Mouse (Mus musculus) myocyte (in vitro differentiated cells): ENCODE measurements at regions not wholly inside any gene's neighbourhood (a gene's known extent, or its start where the extent isn't known, plus 50 kb on each side); places are given as distances from the start of the nearest gene placed in this dataset.

Experiments used
- H3K27me3 ChIP-seq: one replicate; pipeline ENCODE4 v1.6.1; 2011; ENCODE audit not compliant: control insufficient read depth, insufficient read depth, insufficient read length
- H3K36me3 ChIP-seq: one replicate; pipeline ENCODE4 v1.6.1; 2011; ENCODE audit not compliant: control insufficient read depth, insufficient read depth
- H3K4me2 ChIP-seq: one replicate; pipeline ENCODE4 v1.6.1; 2011; ENCODE audit warnings: low read depth, control low read depth
- H3K4me3 ChIP-seq: one replicate; pipeline ENCODE4 v1.5.1; 2011; ENCODE audit warnings: mild to moderate bottlenecking, control low read depth, moderate library complexity
- H3K79me2 ChIP-seq: one replicate; pipeline ENCODE4 v1.6.1; 2011; ENCODE audit not compliant: control insufficient read depth, insufficient read depth
- H3ac ChIP-seq: one replicate; pipeline ENCODE4 v1.6.1; 2011; ENCODE audit not compliant: control insufficient read depth, insufficient read length
- CEBPB ChIP-seq: IDR thresholded peaks from 2 replicates; pipeline ENCODE4 v1.6.1; 2011; ENCODE audit warnings: mild to moderate bottlenecking, moderate library complexity; ENCODE audit not compliant: poor library complexity, insufficient read depth, severe bottlenecking
- E2F4 ChIP-seq: IDR thresholded peaks from one replicate; pipeline ENCODE4 v1.6.1; 2011; ENCODE audit warnings: mild to moderate bottlenecking, control low read depth, moderate library complexity; ENCODE audit not compliant: insufficient read depth
- MAX ChIP-seq: IDR thresholded peaks from one replicate; pipeline ENCODE4 v1.6.1; 2011; ENCODE audit warnings: low read depth, mild to moderate bottlenecking, control low read depth
- MYOD1 ChIP-seq, 3 experiments: IDR thresholded peaks; one replicate each; pipeline ENCODE4 v1.6.1; 2011; ENCODE audit warnings: control low read depth in 2 of 3, low read depth in 2 of 3, mild to moderate bottlenecking in 2 of 3, moderate library complexity in 1 of 3; ENCODE audit not compliant: insufficient read length in 2 of 3, control insufficient read depth in 1 of 3
- MYOG ChIP-seq, 3 experiments: IDR thresholded peaks; one replicate each; pipeline ENCODE4 v1.6.1; 2011; ENCODE audit warnings: control low read depth in 2 of 3, low read depth in 2 of 3, mild to moderate bottlenecking in 2 of 3; ENCODE audit not compliant: insufficient read length in 2 of 3, control insufficient read depth in 1 of 3, insufficient read depth in 1 of 3
- POLR2A ChIP-seq: IDR thresholded peaks from one replicate; pipeline ENCODE4 v1.6.1; 2011; ENCODE audit warnings: low read depth, mild to moderate bottlenecking, control low read depth, moderate library complexity; ENCODE audit not compliant: insufficient read length
- POLR2AphosphoS2 ChIP-seq: IDR thresholded peaks from one replicate; pipeline ENCODE4 v1.6.1; 2011; ENCODE audit warnings: low read depth, control low read depth; ENCODE audit not compliant: insufficient read length
- REST ChIP-seq: IDR thresholded peaks from one replicate; pipeline ENCODE4 v1.6.1; 2011; ENCODE audit warnings: mild to moderate bottlenecking, control low read depth, moderate library complexity; ENCODE audit not compliant: insufficient read depth, insufficient read length
- SRF ChIP-seq: IDR thresholded peaks from one replicate; pipeline ENCODE4 v1.6.1; 2011; ENCODE audit warnings: low read depth; ENCODE audit not compliant: control insufficient read depth, insufficient read length
- TCF12 ChIP-seq: IDR thresholded peaks from one replicate; pipeline ENCODE4 v1.6.1; 2011; ENCODE audit warnings: mild to moderate bottlenecking, control low read depth; ENCODE audit not compliant: poor library complexity, insufficient read depth, severe bottlenecking
- TCF3 ChIP-seq: IDR thresholded peaks from one replicate; pipeline ENCODE4 v1.6.1; 2011; ENCODE audit warnings: low read depth, control low read depth; ENCODE audit not compliant: insufficient read length
- USF1 ChIP-seq: IDR thresholded peaks from one replicate; pipeline ENCODE4 v1.6.1; 2011; ENCODE audit warnings: low read depth, mild to moderate bottlenecking, control low read depth, moderate library complexity

DNA sequence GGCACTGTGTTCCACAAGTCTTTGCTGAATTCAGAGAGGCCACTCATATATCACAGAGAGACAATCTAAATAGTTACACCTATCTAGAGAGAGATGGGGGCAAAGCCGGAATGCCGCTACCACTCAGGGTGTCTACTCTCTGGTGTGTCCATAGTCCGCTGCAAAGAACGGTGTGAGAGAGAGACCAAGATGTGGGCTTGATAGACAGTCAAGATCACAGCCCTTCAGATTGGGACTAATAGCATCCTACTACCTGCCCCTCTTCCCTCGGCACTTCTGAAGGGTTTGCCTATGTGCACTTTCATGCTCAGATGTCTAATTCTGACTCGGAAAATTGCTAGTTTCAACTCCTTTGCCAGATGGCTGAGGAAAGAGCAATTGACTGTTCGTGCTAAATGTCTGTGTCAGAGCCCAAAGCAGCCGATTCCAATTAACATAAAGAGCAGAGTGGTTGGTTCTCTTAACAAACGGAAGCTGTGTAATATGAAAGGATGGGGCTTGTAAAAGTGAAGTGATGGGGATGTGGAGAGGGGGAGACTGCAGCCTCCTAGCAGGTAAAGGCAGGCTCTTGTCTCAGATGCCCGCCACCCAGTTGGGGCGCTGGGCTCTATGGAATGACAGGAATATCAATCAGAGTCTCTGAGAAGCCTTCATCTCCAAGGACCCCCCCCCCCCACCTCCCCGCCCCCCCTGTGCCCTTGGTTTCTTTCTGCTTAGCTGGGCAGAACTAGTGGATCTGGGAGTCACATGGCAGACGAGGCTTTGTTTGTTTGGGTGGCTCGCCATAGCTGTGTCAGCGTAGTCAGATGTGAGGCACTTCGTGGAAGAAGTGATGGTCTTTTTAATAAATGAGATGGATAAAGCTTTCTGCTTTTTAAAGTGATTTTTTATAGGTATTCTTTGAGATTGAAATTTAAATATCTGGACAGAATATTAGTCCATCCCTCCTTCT is 193.7 kb downstream of the Phlda1 start:
- no peaks in the 10 kb centered on the region for H3K36me3 ChIP-seq
- no peak overlapping the region for H3K4me3 ChIP-seq
- H3K79me2 ChIP-seq = no peaks in the 10 kb centered on the region
- TF ChIP-seq CEBPB (no peak), MYOD1 (IDR thresholded peaks at IDR 0.05; ENCODE audit: control insufficient read depth in 1 of 3, insufficient read length in 2 of 3, low read depth in 2 of 3) (no peak), POLR2A (no peak), E2F4 (no peak), USF1 (no peak), MYOG (IDR thresholded peaks at IDR 0.05; ENCODE audit: control insufficient read depth in 1 of 3, insufficient read depth in 1 of 3, insufficient read length in 2 of 3, low read depth in 2 of 3) (no peak), TCF3 (no peak)
- no peak overlapping the region for H3K4me2 ChIP-seq
- H3ac ChIP-seq = no peak overlapping the region
- H3K27me3 ChIP-seq = no peaks in the 10 kb centered on the region

DNA sequence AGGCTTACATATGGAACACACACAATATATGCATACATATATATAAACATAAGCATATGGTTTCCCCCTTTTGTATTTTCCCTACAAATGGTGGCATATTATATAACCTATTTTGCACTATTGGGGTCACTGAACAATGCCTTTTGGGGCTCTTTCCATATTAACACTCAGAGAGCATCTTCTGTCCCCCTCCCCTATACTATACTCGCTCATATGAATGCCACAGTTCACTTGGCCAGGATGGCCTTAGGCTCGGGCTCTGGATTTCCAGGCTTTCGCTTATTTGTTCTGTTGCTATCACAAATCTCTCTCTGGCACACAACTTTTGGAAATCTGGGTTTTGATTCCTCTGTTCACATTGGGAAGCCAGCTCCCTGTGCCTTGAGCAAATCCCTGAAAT is 194.5 kb downstream of the Phlda1 start:
- H3K4me2 ChIP-seq = no peak overlapping the region
- H3K36me3 ChIP-seq = no peaks in the 10 kb centered on the region
- no peaks in the 10 kb centered on the region for H3K79me2 ChIP-seq
- TF ChIP-seq CEBPB (no peak), POLR2A (no peak), REST (no peak), USF1 (no peak), MYOG (IDR thresholded peaks at IDR 0.05; ENCODE audit: control insufficient read depth in 1 of 3, insufficient read depth in 1 of 3, insufficient read length in 2 of 3, low read depth in 2 of 3) (no peak), POLR2AphosphoS2 (no peak), SRF (no peak), TCF12 (no peak), E2F4 (no peak), MYOD1 (IDR thresholded peaks at IDR 0.05; ENCODE audit: control insufficient read depth in 1 of 3, insufficient read length in 2 of 3, low read depth in 2 of 3) (no peak), MAX (no peak), TCF3 (no peak)
- no peaks in the 10 kb centered on the region for H3K27me3 ChIP-seq
- no peak overlapping the region for H3K4me3 ChIP-seq
- no peak overlapping the region for H3ac ChIP-seq

DNA sequence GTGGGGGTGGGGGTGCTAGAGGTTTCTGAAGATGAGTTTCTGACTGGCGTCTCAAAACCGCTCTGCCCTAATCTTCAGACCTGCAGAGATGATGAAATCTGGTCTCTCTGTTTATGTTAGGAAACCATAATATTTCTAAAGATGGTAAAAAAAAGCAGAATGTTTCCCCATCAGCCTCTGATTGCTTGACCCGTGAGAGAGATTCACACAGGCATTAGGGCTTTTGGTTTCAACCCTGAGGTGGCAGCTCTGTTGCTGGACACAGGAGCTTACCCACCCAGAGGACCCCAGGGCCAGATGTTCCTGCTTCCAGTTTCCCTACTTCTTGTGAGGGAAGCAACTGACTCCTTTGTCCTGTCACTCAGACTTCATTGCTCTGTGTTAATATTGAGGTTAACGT is 195.1 kb downstream of the Phlda1 start:
- Histone ChIP-seq H3K79me2 (no peaks in the 10 kb centered on the region), H3K4me3 (no peak overlapping the region), H3K4me2 (no peak overlapping the region), H3ac (no peak overlapping the region), H3K27me3 (no peaks in the 10 kb centered on the region), H3K36me3 (no peaks in the 10 kb centered on the region)
- TF ChIP-seq POLR2AphosphoS2 = no peak
- TF ChIP-seq TCF12 = no peak
- TF ChIP-seq MYOD1 (IDR thresholded peaks at IDR 0.05; ENCODE audit: control insufficient read depth in 1 of 3, insufficient read length in 2 of 3, low read depth in 2 of 3) = no peak
- no peak for TF ChIP-seq CEBPB
- no peak for TF ChIP-seq REST
- TF ChIP-seq E2F4 = no peak
- no peak for TF ChIP-seq POLR2A
- TF ChIP-seq MAX = no peak
- no peak for TF ChIP-seq TCF3
- TF ChIP-seq SRF = no peak
- TF ChIP-seq USF1 = no peak
- no peak for TF ChIP-seq MYOG (IDR thresholded peaks at IDR 0.05; ENCODE audit: control insufficient read depth in 1 of 3, insufficient read depth in 1 of 3, insufficient read length in 2 of 3, low read depth in 2 of 3)

DNA sequence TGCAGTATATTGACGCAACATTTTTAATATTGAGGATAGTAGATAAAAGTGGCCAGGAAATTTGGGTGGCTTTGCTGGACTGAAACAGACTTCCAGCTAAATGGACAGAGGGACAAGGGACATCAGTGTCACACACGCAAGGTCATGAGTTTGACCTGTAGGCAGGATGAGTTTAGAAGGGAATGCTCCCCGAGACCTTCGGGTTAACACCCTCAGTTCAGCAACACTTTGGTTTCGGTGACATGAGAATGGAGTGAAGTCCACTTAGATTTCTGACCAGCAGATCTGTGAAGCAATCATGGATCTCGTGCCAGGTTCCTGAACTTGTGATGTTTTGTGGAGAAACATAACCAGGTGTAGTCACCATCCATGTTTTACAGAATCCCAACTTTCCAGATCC is 196.3 kb downstream of the Phlda1 start:
- H3K79me2 ChIP-seq = no peaks in the 10 kb centered on the region
- H3K27me3 ChIP-seq = no peaks in the 10 kb centered on the region

DNA sequence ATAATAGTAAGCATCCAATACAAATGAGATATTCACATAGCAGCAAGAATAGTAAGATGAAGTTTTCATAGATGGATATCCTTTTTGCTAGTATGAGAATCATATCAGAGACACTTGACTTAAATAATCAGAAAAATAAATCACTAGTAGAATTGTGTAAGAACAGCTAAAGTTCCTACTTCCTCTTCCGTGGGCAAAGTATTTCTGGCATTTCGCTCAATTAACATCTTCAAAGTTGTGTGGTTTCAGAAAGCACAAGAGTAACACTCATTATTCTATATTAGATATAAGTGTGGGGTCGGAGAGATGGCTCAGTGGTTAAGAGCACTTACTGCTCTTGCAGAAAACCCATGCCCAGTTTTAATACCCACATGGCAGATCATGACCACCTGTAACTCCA is 197.4 kb downstream of the Phlda1 start:
- Histone ChIP-seq H3K36me3 (no peaks in the 10 kb centered on the region), H3K4me2 (no peak overlapping the region), H3K79me2 (no peaks in the 10 kb centered on the region), H3ac (no peak overlapping the region), H3K4me3 (no peak overlapping the region), H3K27me3 (no peaks in the 10 kb centered on the region)
- TF ChIP-seq REST (no peak), MAX (no peak)

More for the DNA sequence above, 196.3 kb downstream of the Phlda1 start:
- Histone ChIP-seq H3ac (no peak overlapping the region), H3K4me3 (no peak overlapping the region), H3K36me3 (no peaks in the 10 kb centered on the region), H3K4me2 (no peak overlapping the region)
- TF ChIP-seq MAX = no peak
- no peak for TF ChIP-seq MYOD1 (IDR thresholded peaks at IDR 0.05; ENCODE audit: control insufficient read depth in 1 of 3, insufficient read length in 2 of 3, low read depth in 2 of 3)
- TF ChIP-seq TCF3 = no peak
- TF ChIP-seq MYOG (IDR thresholded peaks at IDR 0.05; ENCODE audit: control insufficient read depth in 1 of 3, insufficient read depth in 1 of 3, insufficient read length in 2 of 3, low read depth in 2 of 3) = no peak
- TF ChIP-seq POLR2A = no peak
- TF ChIP-seq USF1 = no peak
- TF ChIP-seq CEBPB = no peak
- no peak for TF ChIP-seq SRF
- TF ChIP-seq E2F4 = no peak
